Mouse (Mus musculus): ENCODE measurements around the gene Gm20867.
"Not testable (repeated sequence)": the region's sequence is repeated elsewhere in the genome, so short reads cannot be mapped to it uniquely, and the experiment has no call there.

Gm20867 gene

GRCm38 (mm10) chrY:77963104-77963503 is at the start of gene Gm20867:
Gene Gm20867 (minus strand): TSS chrY:77963204.
- DNase-seq, result not testable (repeated sequence)

Data from lung, postnatal 14 days (tissue).